Mouse (Mus musculus) spleen, adult 12 weeks (tissue): ENCODE data around the gene Tsc22d4.

ENCODE experiments used
- DNase-seq: peaks from one replicate; pipeline ENCODE4 v3.0.0; 2022; ENCODE audit warnings: low spot score

Tsc22d4 gene

DNA sequence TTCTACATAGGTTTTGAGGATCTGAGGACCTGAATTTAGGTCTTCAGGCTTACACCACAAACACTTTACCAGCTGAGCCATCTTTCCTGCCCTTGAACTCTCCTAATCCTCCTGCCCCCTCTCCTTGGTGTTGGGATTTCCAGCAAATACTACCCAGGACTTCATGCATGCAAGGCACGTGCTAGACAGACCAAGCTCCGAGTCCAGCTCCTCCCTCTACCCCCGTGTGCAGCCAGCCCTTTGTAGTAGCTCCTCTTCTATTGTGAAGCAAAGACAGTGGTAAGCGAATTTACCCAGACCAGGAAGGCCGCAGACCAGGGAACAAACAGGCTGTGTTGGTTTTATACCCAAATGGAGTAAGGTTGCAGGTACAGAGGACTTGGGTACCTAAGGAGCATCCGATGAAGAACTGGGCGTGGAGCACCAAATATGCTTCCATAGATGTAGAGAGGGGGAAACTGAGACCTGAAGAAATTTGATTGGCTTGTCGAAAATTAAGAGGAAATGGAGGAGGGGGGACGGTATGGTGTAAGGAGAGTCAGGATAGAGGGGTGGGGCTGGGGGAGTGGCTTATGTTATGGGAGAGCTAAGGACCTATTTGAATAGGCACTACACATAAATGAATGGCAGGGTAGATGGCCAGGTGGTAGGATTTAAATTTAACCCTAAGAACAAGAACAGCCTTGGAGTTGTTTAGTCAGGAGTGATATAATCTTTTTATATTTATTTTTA is 19.2 kb downstream of the Tsc22d4 start:
- no peak for DNase-seq

DNA sequence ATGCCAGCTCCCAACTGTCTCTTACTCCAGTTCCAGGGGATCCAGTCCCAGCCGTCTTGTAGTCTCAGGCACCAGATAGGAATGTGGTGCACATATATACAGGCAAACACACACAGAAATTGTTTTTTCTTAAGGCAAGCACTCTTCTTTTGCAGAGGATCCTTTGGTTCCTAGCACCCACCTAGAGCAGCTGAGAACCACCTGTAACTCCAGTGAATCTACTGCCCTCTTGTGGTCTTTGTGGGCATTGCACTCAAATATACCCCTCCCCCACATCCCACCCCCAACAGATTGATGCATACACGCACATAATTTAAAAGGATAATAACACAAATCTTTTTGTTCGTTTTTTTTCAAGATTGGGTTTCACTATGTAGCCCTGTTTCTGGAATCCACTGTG is 20.7 kb downstream of the Tsc22d4 start:
- DNase-seq: no peak

DNA sequence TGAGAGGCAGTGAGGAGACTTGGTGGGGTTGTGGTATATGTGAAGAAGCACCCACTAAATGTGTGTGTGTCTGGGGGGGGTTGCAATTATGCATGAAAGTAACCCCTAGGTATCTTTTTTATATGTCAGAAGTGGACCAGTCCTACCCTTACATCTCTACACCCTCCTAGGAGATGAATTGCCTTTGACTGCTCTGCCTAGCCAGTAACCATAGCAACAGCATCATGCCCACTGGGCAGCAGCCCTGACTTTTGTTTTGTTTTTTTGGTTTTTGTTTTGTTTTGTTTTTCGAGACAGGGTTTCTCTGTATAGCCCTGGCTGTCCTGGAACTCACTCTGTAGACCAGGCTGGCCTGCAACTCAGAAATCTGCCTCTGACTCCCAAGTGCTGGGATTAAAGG is 22.9 kb downstream of the Tsc22d4 start:
- no peak for DNase-seq

DNA sequence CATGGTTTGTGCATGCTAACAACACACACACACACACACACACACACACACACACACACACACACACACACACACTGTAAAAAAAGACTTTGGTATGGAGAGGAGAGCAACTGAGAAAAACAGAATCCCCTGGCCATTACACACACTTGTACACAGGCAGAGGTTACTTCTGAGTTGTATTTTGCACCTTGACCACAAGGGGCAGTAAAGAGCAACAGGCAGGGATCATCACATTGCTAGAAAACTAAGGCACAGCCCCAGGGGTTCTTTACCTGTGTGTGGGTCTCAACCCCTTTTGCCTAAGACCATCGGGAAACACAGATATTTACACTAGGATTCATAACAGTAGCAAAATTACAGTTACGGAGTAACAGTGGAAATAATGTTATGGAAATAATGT is 25.2 kb downstream of the Tsc22d4 start:
- peak; percentile 44 for DNase-seq

DNA sequence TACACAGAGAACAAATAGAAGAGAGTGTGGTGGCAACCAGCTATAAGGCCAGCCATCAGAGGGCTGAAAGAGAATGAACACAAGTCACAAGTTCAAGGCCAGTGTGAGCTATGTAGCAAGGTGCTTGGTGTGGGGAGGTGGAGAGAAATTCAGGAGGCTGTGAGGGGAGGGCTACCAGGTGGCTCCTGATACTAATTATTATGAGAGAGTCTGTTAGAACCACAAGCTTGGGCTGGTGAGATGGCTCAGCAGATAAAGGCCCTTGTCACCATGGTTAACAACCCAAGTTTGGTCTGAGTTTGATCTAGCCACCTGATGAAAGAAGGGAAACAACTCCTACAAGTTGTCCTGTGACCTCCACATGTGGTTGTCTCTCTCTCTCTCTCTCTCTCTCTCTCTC is 27.2 kb downstream of the Tsc22d4 start:
- no peak for DNase-seq

DNA sequence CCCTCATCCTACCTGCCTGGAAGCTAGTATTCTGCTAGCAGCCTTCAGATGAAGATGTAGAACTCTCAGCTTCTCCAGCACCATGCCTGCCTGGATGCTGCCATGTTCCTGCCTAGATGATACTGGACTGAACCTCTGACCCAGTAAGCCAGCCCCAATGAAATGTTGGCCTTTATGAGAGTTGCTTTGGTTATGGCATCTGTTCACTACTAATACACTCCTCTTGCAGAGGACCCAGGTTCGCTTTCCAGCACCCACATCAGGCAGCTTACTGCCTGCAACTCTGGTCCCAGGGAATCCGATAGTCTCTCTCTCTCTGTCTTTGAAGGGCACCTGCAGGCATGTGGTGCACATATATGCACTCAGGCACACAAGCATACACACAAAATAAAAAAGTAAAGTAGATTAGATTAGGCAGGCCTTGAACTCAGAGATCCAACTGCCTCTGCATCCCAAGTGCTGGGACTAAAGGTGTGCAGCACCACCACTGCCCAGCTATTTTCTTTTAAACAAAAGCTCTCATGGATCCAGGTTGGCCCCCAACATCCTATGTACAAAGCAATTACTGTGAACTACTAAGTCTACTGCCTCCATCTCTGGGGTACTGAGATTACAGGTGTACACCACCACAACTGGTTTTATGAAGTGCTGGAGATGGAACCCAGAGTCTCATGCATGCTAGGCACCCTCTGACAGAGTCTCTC is 30.2 kb downstream of the Tsc22d4 start:
- no peak for DNase-seq

DNA sequence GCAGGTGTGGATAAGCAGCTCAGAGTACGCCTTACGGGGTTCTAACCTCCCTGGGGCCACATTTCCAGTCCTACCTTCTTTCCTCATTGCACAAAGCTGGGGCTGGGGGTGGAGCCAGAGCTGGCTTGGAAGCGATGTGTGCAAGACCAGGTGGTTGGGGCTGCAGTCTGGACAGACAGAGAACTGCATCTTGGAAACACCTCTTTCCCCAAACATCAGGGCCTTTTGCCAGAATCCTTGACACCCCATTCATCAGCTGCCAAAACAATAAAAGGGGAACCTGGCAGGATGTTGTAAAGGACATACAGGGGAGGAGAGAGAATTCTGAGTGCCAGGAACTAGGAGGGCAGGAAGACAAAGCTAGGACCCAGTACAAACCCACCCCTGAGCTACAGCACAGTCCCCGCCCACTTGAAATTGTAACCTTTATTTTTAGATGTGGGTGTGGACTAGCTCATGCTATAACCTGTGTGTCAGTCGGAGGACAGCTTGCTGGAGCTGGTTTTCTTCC is 30.9 kb downstream of the Tsc22d4 start:
- no peak for DNase-seq

DNA sequence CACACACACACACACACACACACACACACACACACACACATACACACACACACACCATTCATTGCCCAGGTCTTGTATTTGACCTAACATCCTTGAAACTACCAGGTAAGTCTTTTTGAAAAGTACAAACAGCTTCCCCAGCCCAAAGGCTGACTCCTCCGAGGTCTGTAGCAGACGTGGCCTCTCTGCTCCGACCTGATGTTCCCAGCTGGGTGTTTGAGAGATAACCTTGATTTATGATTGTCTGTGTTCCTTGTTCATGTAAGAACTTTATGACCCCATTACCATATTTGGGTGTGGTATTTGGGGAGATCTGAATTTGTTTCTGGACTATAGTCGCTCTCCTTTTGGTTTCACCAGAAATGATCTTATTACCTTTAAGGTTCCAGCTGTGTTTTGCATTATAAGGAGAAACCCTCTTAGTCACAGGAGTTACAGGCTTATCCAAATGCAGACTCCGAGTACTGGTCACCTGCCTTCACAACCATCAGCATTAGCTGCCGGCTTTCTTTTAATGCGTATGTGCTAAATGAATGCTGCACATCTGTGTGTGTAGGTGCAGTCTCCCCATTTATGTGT is 31.8 kb downstream of the Tsc22d4 start:
- DNase-seq: no peak

DNA sequence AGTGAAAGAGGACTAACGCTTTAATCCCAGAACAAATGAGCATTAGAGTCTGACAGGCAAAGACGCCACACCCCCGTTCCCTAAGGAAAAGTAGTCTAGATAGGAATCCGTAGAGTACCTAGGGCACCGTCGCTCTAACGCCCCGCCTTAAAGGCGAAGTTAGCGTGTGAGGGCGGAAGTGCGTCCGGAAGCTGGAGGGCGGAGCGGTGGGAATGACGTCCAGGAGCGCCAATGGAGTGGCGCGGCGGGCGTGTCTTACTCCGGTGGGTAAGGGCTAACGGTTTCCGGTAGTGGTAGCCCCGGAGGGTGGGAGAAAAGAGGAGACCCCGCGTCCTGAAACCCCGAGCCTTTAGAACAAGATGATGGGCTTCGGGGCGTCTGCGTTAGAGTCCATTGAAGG is 33.1 kb downstream of the Tsc22d4 start, which contains the start of gene Ppp1r35:
Ppp1r35 (plus strand) TSS at position 215 of the 400 bp plus-strand sequence.
- DNase-seq: peak; percentile 87

DNA sequence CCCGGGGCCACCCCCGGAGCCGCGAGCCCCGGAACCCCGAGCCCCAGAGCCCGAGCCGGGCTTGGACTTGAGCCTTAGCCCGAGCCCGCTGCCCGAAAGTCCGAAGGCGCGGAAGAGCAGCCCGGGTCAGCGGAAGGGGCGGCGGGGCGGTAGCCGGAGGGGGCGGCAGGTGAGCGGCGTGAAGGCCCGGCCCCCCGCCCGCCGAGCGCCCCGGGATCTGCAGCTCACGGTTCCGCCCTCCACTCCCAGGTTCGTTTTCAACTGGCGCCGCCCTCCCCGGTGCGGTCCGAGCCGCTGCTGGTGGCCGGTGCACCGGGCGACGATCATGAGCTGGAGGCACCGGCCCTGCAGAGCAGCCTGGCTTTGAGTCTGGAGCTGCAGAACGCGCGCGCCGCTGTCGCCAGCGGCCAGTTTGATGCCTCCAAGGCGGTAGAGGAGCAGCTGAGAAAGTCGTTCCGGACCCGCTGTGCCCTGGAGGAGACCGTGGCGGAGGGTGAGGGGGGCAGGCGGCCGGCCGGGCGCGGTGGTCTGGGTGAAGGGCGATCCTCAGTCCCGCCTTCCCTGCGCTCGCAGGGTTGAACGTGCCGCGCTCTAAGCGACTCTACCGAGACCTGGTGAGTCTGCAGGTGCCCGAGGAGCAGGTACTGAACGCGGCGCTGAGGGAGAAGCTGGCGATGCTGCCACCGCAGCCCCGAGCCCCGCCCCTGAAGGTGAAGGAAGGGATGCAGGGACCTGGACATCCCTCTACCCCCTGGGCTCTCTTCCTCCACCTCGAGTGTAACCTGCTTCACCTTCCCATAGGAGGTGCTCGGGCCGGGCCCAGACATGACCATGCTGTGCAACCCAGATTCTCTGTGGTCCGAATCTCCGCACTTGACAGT is 33.8 kb downstream of the Tsc22d4 start:
- no peak for DNase-seq

DNA sequence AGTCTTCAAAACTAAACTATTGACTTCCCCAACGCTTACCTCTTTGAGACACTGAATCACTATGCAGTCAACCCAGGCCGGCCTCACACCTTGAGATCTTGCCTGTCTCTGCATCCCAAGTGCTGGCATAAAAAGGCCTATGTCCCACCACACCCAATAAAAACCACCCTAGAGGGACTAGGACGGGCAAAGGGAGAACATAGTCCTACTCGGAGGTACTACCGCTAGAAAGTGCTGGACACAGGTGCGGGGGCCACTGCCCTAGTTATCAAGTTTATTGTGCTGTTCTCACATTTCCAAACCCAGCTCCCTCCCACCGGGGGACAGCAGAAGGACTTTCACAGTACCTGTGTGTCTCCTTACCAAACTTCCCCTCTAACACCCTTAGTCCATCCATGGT is 36.1 kb downstream of the Tsc22d4 start:
- DNase-seq: no peak

DNA sequence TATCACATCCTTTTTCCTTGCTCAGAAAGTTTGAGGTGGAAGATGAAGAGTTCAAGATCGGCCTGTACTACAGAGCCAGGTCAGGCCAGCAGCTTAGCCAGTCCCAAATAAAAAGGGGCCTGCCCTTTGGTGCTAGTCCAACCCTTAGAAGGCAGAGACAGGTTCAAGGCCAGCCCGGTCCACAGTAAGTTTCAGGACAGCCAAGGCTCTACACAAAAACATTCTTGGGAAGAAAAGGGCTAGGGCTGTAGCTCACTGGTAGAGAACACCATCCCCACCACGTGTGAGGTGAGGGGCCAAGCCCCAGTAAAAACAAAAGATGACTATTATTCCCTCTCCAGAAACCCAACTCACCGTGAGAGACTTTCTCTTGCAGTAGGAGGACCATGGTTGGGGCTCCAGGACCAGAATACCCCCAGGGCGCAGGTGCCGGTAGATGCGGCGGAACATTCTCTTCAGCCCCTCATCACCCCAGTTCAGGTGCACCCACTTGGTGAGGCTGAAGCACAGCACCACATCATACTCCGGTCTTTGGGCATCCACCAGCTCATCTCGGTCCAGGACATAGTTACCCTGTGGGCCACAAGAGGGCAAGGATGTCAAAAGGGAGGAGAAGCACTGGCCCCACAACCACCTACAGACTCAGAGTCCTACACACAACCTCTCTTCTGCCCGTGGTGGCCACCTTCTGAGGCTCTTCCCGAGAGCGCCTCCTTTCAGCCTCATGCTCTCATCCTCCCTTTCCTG is 37.4 kb downstream of the Tsc22d4 start:
- no peak for DNase-seq

DNA sequence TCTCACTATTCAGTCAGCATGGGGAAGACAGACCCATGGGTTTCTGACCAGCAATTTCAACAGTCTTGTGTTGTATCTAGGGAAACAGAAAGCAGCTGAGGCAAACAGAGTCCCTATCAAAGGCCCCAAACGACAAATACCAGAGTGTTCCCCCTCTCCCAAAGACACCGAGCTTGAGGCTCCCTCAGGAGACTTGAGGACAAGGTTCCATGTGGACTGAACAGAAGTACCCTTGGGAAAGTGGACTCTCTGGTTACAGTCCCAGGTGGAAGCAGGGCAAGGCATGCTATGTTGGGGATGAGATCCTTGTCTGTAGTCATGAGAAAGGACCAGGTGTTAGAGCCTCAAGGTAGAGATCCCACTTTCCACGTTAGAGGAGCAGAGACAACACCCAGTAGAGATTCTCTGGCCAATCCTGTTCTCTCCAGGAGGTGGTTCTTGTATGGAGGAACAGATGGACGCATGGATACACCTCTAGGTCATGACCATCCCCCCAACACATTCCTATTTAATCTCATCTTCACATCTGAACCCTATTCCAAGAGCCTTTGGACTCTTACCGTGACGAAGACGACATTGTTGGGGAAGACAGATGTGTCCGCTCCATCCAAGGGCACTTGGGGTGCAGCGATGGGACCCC is 38.5 kb downstream of the Tsc22d4 start:
- no peak for DNase-seq

DNA sequence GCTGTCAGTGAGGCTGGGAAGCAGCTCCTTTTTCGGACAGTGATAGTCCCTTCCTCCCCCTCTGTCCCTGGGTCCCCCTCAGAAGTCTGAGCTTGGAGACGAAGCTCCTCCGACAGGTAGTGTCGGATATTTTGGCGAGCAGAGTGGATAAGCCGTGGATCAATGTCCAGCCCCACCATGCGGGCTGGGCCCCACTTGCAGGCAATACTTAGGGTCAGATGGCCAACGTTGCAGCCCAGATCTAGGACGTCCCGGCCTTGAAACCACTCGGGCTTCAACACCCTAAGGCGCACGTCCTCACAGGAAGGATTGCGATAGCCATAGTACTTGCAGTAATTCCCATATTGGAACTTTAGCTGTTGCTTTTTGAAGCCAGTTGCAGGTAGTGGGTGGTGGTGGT is 39.0 kb downstream of the Tsc22d4 start:
- no peak for DNase-seq

DNA sequence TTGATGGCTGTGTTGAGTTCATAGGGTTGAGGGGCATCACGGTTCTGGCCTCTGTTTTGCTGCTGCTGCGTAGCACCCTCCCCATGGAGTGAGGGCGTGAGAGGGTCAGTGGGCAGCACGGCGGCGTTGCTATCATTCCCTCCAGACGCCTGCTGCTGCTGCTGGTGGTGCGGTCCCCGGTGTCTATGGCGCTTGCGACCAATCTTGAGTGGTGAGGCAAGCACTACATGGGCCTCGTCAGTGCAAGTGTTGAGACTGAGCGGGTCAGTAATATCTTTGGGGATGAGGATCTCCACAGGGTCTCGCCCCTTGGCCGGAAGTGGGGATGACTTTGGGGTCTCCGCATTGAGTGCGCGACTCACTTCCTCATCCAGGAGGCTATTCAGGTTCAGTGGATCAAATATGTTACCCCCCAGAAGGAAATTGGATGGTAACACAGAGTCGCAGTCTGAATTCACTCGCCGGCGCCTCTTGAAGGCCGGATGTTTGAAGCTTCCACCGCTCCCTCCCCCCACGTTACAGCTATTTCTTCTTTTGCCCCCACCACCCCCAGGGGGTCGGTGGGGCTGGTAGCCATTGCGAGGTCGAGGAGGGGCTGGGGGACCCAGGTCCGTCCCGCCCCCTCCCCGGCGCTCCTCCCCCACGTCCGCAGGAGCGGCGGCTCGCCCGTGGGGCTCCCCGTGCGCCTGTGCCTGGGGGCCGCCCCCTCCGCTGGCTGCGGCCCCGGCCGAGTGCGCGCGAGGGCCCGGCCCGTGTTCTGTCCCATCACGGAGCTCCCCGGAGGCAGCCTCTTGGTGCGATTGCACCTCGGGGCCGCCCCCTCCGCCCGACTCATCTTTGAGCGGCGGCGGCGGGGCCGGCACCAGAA is 39.9 kb downstream of the Tsc22d4 start:
- peak; percentile 28 for DNase-seq

DNA sequence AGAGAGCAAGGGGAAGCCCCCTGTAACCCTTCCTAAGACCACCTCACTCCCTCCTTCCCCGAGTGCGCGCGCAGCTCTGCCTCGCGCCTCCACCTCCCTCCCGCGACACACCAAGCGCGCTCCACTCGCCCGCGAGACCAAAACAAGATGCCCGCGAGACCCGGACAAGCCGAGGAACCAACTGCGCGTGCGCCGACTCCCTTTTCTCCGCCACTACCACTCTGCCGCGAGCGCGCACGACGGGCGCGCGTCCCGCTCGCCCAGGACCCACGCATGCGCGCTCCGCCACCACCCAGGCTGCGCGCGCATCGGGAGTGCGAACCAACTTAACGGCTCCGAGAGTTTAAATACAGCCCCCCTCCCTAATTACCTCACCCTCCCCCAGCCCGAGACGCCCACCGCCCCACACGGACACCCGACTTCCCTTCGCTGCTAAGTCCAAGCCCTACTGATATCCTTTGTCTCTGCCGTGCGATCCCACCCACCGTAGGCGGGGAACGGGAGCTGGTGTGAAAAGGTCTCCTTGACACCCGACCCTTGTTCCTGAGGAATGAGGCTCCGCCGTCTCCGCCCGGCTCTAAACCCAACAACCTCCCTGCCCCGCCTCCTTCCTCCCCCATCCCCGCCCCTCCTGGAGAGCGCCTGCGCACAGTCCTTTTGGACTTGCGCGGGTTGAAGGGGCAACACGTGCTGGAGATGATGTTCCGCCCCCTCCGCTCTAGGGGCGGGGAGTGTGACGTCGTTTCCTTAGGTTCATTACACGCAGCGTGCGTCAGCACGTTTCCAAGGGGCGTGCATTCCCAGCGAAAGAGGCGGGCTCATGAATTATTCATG is 40.8 kb downstream of the Tsc22d4 start:
- peak; percentile 97 for DNase-seq

DNA sequence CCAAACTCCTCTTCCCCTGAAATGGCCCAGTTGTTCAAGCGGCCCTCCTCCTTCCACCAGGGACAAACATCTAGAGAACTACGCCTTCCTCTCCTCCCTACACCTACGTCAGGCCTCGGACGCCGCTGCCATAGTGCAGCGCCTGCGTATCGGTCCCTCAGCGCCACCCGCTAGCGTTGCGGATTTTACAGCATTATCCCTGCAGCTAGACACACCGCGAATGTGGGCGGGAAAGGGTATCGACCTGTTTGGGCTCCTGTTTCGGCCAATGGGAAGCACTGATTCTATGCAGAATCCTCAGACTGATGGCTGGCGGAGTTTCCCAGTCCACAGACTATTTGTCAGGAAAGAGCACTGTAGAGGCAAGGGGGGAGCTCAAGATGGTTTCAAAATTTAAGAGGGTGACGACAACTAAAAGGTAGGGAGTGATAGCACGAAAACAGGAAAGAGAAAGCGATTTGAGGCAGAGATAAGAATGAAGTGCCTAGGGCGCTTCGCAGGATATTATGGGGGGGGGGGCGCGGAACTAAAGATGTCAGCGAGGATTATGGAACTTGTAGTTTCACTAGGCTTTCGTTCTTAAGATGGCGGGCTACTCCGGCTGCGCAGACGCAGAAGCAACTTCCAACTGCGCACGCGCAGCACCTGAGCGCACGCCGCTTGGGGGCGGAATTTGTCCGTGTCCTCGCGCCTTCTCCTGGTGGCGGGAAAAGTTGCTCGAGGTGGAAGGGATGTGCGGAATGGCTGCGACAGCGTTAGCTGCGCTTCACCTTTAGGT is 41.8 kb downstream of the Tsc22d4 start, which contains the start of the genes Mepce and Zcwpw1:
Mepce (minus strand) TSS at position 505 of the 778 bp plus-strand sequence.
Zcwpw1 (plus strand) TSS at position 648 of the 778 bp plus-strand sequence.
- peak; percentile 93 for DNase-seq

DNA sequence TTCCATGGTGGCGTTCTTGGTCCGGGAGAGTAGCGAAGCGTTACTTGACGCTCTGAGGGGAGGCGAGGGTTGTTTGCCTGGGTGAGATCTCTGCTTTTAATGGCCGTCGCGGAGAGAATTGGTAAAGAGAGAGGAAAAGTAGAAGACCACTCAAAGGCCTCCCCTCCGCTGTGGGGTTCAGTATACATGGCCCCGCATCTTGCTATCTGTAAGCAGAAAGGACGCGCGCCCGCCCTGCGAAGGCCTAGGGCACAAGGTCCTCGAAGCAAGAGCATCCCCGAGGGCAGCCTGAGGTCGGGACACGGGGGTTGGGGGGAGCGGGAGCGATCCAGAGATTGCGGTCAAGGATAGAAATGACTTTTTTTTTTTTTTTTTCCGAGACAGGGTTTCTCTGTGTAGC is 42.6 kb downstream of the Tsc22d4 start:
- no peak for DNase-seq
